Mouse (Mus musculus): ENCODE measurements around the gene Foxo1. TPM values are rescaled to one million over a fixed set of nuclear protein-coding genes. Genes with fewer than 3 reads are reported as not detected.
A peak's percentile ranks its signal among the peaks of the same experiment; 100 is the strongest.

Gene Foxo1
- polyA plus RNA-seq, 1 experiment from 2014 or later: 1.1 TPM

DNA sequence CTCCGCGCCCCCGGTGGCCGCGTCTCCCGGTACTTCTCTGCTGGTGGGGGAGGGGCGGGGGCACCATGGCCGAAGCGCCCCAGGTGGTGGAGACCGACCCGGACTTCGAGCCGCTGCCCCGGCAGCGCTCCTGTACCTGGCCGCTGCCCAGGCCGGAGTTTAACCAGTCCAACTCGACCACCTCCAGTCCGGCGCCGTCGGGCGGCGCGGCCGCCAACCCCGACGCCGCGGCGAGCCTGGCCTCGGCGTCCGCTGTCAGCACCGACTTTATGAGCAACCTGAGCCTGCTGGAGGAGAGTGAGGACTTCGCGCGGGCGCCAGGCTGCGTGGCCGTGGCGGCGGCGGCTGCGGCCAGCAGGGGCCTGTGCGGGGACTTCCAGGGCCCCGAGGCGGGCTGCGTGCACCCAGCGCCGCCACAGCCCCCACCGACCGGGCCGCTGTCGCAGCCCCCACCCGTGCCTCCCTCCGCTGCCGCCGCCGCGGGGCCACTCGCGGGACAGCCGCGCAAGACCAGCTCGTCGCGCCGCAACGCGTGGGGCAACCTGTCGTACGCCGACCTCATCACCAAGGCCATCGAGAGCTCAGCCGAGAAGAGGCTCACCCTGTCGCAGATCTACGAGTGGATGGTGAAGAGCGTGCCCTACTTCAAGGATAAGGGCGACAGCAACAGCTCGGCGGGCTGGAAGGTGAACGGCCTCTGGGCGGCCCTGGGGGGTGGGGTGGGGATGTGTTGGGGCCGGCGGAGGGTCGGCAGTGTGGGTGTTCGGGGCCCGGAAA, 789 bp downstream of the Foxo1 start:
- H3K27ac ChIP-seq: peak overlapping the region; percentile 69
- peak overlapping the region; percentile 78 for H3K4me3 ChIP-seq (replicated peaks)
- H3K9ac ChIP-seq: peak overlapping the region; percentile 80
- H3K9me3 ChIP-seq (replicated peaks): no peaks in the 10 kb centered on the region
- under 1% methylated on average over 87 of the region's 89 CpGs for WGBS (ENCODE audit: insufficient replicate concordance)
- H3K36me3 ChIP-seq: no peaks in the 10 kb centered on the region
- ATAC-seq (ENCODE audit: low read depth) (peak; percentile 13; the same call in 1 of the 2 replicates), DNase-seq (peak; percentile 4)
- H3K27me3 ChIP-seq: peaks cover 41% of the 10 kb centered on the region
- H3K4me2 ChIP-seq: peak overlapping the region; percentile 98
- H3K4me1 ChIP-seq (replicated peaks): peaks cover 37% of the 10 kb centered on the region

DNA sequence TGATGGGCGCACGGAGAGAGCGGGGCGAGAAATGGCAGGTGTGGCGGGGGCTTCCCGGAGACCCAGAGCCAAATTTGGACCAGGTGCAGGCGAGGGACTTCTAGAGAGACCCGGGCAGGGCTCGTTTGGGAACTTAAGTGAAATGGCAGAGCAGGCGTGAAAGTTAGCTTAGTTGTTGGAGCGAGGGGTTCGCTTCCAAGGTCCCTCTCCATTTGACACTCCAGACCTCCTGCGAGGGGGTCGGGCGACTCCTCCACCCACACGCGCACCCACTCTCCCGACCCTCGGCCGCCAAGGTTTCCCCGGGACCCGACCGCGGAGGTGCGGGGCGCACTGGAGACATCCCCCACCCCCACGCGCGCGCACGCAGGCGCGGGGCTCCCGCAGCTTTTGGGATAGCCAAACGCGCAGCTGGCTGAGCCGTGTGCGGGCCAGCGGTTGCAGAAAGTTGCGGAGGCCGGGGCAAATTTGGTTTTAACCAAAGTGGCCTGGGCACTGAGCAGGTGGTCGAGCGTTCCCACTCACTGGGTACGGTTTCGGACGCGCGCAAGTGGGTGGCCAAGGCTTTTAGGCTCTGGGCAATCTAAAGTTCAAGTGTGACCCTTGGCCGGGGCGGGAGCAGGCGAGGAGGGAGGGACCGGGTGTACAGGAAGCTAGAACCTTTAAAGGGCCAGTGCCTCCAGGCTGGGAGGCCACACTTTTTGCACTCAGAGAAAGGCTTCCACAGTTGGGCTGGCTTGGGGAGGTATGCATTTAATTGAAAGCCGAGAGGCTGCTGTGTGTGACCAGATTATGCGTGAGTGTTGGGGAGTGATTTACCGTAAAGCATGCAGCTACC, 1.6 kb downstream of the Foxo1 start:
- Histone ChIP-seq H3K27ac (peak overlapping the region; percentile 50; the same call in 1 of the 2 replicates), H3K4me1 (replicated peaks) (peaks cover 37% of the 10 kb centered on the region), H3K36me3 (no peaks in the 10 kb centered on the region), H3K4me2 (peak overlapping the region; percentile 98), H3K4me3 (replicated peaks) (peak overlapping the region; percentile 78), H3K9me3 (replicated peaks) (no peaks in the 10 kb centered on the region), H3K27me3 (peaks cover 41% of the 10 kb centered on the region), H3K9ac (peak overlapping the region; percentile 80)
- DNase-seq (peak; percentile 23), ATAC-seq (ENCODE audit: low read depth) (no peak)
- under 1% methylated on average over 55 of the region's 55 CpGs for WGBS (ENCODE audit: insufficient replicate concordance)

GRCm38 (mm10) chr3:52270511-52270910, 2.4 kb downstream of the Foxo1 start:
- H3K4me3 ChIP-seq (replicated peaks): peak overlapping the region; percentile 78
- H3K27ac ChIP-seq: no peak overlapping the region
- peaks cover 41% of the 10 kb centered on the region for H3K27me3 ChIP-seq
- ATAC-seq (ENCODE audit: low read depth): no peak
- peaks cover 37% of the 10 kb centered on the region for H3K4me1 ChIP-seq (replicated peaks)
- DNase-seq: no peak
- H3K9ac ChIP-seq: peak overlapping the region; percentile 80
- no peaks in the 10 kb centered on the region for H3K9me3 ChIP-seq (replicated peaks)
- peak overlapping the region; percentile 98 for H3K4me2 ChIP-seq
- H3K36me3 ChIP-seq: no peaks in the 10 kb centered on the region
- 27% methylated on average over 3 of the region's 3 CpGs for WGBS (ENCODE audit: insufficient replicate concordance)

GRCm38 (mm10) chr3:52271376-52271775, 3.2 kb downstream of the Foxo1 start:
- Histone ChIP-seq H3K4me3 (replicated peaks) (no peak overlapping the region), H3K36me3 (no peaks in the 10 kb centered on the region), H3K27ac (no peak overlapping the region), H3K4me1 (replicated peaks) (peaks cover 36% of the 10 kb centered on the region), H3K9me3 (replicated peaks) (no peaks in the 10 kb centered on the region), H3K27me3 (peaks cover 37% of the 10 kb centered on the region), H3K4me2 (no peak overlapping the region), H3K9ac (no peak overlapping the region)
- WGBS (ENCODE audit: insufficient replicate concordance): 59% methylated on average over 5 of the region's 5 CpGs
- no peak for ATAC-seq (ENCODE audit: low read depth)
- no peak for DNase-seq

- Histone ChIP-seq H3K27ac (no peak overlapping the region), H3K4me2 (no peak overlapping the region), H3K36me3 (no peaks in the 10 kb centered on the region), H3K27me3 (peaks cover 28% of the 10 kb centered on the region), H3K4me1 (replicated peaks) (peaks cover 25% of the 10 kb centered on the region), H3K9me3 (replicated peaks) (no peaks in the 10 kb centered on the region), H3K4me3 (replicated peaks) (no peak overlapping the region), H3K9ac (no peak overlapping the region)
- DNase-seq (no peak), ATAC-seq (ENCODE audit: low read depth) (no peak)
- 72% methylated on average over 8 of the region's 8 CpGs for WGBS (ENCODE audit: insufficient replicate concordance)
These were observed 4.3 kb downstream of the Foxo1 start for GRCm38 (mm10) chr3:52272376-52272865.

GRCm38 (mm10) chr3:52274475-52274874, 6.3 kb downstream of the Foxo1 start:
- no peaks in the 10 kb centered on the region for H3K36me3 ChIP-seq
- no peaks in the 10 kb centered on the region for H3K9me3 ChIP-seq (replicated peaks)
- H3K4me3 ChIP-seq (replicated peaks): no peak overlapping the region
- H3K27me3 ChIP-seq: peaks cover 16% of the 10 kb centered on the region
- ATAC-seq (ENCODE audit: low read depth) (no peak), DNase-seq (no peak)
- no peak overlapping the region for H3K9ac ChIP-seq
- no peak overlapping the region for H3K27ac ChIP-seq
- peaks cover 11% of the 10 kb centered on the region for H3K4me1 ChIP-seq (replicated peaks)
- H3K4me2 ChIP-seq: no peak overlapping the region

- Histone ChIP-seq H3K4me3 (replicated peaks) (no peak overlapping the region), H3K4me1 (replicated peaks) (peaks cover 8% of the 10 kb centered on the region; the same call in 1 of the 2 replicates), H3K4me2 (no peak overlapping the region), H3K9ac (no peak overlapping the region), H3K27ac (no peak overlapping the region), H3K27me3 (peaks cover 9% of the 10 kb centered on the region), H3K36me3 (no peaks in the 10 kb centered on the region), H3K9me3 (replicated peaks) (no peaks in the 10 kb centered on the region)
- whole genome bisulfite sequencing (ENCODE audit: insufficient replicate concordance): 78% methylated on average over 9 of the region's 9 CpGs
- ATAC-seq (ENCODE audit: low read depth) (no peak), DNase-seq (no peak)
These were observed 7.0 kb downstream of the Foxo1 start for GRCm38 (mm10) chr3:52275037-52275555.

GRCm38 (mm10) chr3:52280681-52281080, 12.5 kb downstream of the Foxo1 start:
- DNase-seq (no peak), ATAC-seq (ENCODE audit: low read depth) (no peak)
- H3K4me3 ChIP-seq (replicated peaks): no peak overlapping the region
- H3K4me1 ChIP-seq (replicated peaks): no peaks in the 10 kb centered on the region
- no peaks in the 10 kb centered on the region for H3K27me3 ChIP-seq
- H3K27ac ChIP-seq: no peak overlapping the region
- H3K4me2 ChIP-seq: no peak overlapping the region
- no peaks in the 10 kb centered on the region for H3K9me3 ChIP-seq (replicated peaks)
- H3K9ac ChIP-seq: no peak overlapping the region
- WGBS (ENCODE audit: insufficient replicate concordance): 64% methylated on average over 1 of the region's 1 CpGs
- H3K36me3 ChIP-seq: no peaks in the 10 kb centered on the region

GRCm38 (mm10) chr3:52281882-52282281, 13.7 kb downstream of the Foxo1 start:
- ATAC-seq (ENCODE audit: low read depth) (no peak), DNase-seq (no peak)
- Histone ChIP-seq H3K27me3 (no peaks in the 10 kb centered on the region), H3K9me3 (replicated peaks) (no peaks in the 10 kb centered on the region), H3K9ac (no peak overlapping the region), H3K4me2 (no peak overlapping the region), H3K27ac (no peak overlapping the region), H3K36me3 (no peaks in the 10 kb centered on the region), H3K4me3 (replicated peaks) (no peak overlapping the region), H3K4me1 (replicated peaks) (no peaks in the 10 kb centered on the region)
- WGBS (ENCODE audit: insufficient replicate concordance): 79% methylated on average over 3 of the region's 3 CpGs

GRCm38 (mm10) chr3:52282369-52282768, 14.2 kb downstream of the Foxo1 start:
- H3K4me2 ChIP-seq: no peak overlapping the region
- ATAC-seq (ENCODE audit: low read depth): no peak
- H3K4me3 ChIP-seq (replicated peaks): no peak overlapping the region
- no peak overlapping the region for H3K9ac ChIP-seq
- H3K9me3 ChIP-seq (replicated peaks): no peaks in the 10 kb centered on the region
- H3K4me1 ChIP-seq (replicated peaks): no peaks in the 10 kb centered on the region
- H3K27ac ChIP-seq: no peak overlapping the region
- no peak for DNase-seq
- no peaks in the 10 kb centered on the region for H3K27me3 ChIP-seq
- 61% methylated on average over 2 of the region's 2 CpGs for WGBS (ENCODE audit: insufficient replicate concordance)
- H3K36me3 ChIP-seq: no peaks in the 10 kb centered on the region

DNA sequence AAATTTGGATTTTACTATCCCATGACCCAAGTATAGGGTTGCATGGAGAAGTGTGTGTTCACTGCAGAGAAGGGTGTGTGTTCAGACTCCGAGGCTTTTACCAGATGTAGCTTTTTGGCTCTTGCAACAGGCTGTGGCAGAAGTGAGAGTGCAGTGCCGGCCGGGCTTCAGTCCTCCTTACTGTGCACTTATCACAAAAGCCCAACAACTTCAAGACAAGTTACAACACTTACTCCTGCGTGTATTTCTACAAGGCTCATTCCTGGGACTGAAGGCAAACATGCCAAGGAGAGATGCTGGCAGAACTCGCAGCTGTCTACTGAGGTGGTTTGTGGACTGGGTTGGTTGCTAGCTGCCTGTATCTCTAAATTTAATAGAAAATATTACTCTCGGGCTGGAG, 15.4 kb downstream of the Foxo1 start:
- 66% methylated on average over 6 of the region's 6 CpGs for WGBS (ENCODE audit: insufficient replicate concordance)
- no peak overlapping the region for H3K9ac ChIP-seq

More for the DNA sequence above, 15.4 kb downstream of the Foxo1 start:
- no peaks in the 10 kb centered on the region for H3K36me3 ChIP-seq
- H3K4me1 ChIP-seq (replicated peaks): no peaks in the 10 kb centered on the region
- H3K4me3 ChIP-seq (replicated peaks): no peak overlapping the region
- H3K9me3 ChIP-seq (replicated peaks): no peaks in the 10 kb centered on the region
- no peak for ATAC-seq (ENCODE audit: low read depth)
- H3K27me3 ChIP-seq: no peaks in the 10 kb centered on the region
- H3K4me2 ChIP-seq: no peak overlapping the region
- no peak overlapping the region for H3K27ac ChIP-seq
- no peak for DNase-seq

All from liver, embryonic 13.5 days (tissue).